Comparison of ENCODE assay signal across 8 mouse cellular contexts in genomic region chr11:75587493-75588284, GRCm38 (mm10). TPM values are rescaled to one million over a fixed set of nuclear protein-coding genes. Genes with fewer than 3 reads are reported as not detected.
A peak's percentile ranks its signal among the peaks of the same experiment; 100 is the strongest.
DNase-seq lines count a peak whose midpoint lies in the region; ATAC-seq lines count a peak whose summit lies in the region.

TSS of gene Pitpna (plus strand) at chr11:75588097.

- peak; percentile 95 for ATAC-seq in hindbrain, embryonic 16.5 days

- H3K9ac ChIP-seq in hindbrain, embryonic 16.5 days (ENCODE audit: low read depth, low read length), result peak within 1 kb of the TSS; percentile 93

- 5% methylated on average over 49 of the region's 49 CpGs for WGBS in hindbrain, embryonic 16.5 days
- 4% methylated on average over 49 of the region's 49 CpGs for WGBS in macrophage (ENCODE audit: missing documents)

- peaks cover 16% of the 10 kb centered on the region for H3K4me1 ChIP-seq in hindbrain, embryonic 16.5 days (ENCODE audit: control insufficient read depth, insufficient read depth, low read depth, low read length)

- H3K79me2 ChIP-seq in macrophage (ENCODE audit: inconsistent target), result peaks cover 45% of the 10 kb centered on the region

- peak within 1 kb of the TSS; percentile 94 for H3K27ac ChIP-seq in hindbrain, embryonic 16.5 days (ENCODE audit: low read depth, low read length)
- H3K27ac ChIP-seq in macrophage, result peak within 1 kb of the TSS; percentile 83

- peak; percentile 96 for DNase-seq in T-cell, adult 2 months (ENCODE audit: low spot score)
- DNase-seq in cerebellum, postnatal 36 days, result peak; percentile 94 to 97
- DNase-seq in gastrocnemius, adult 18-20 months (ENCODE audit: low spot score), result peak; percentile 95
- peak; percentile 94 to 97 for DNase-seq in left cerebral cortex, adult 18-20 months (ENCODE audit: low spot score in 2 of 2)
- DNase-seq in right cerebral cortex, adult 18-20 months, result peak; percentile 98
- peak; percentile 75 for DNase-seq in urinary bladder, postnatal 10 days (ENCODE audit: low spot score)

- H3K27me3 ChIP-seq in hindbrain, embryonic 16.5 days (replicated peaks; ENCODE audit: control insufficient read depth, insufficient read depth, low read length), result no peaks in the 10 kb centered on the region

- no peaks in the 10 kb centered on the region for H3K9me3 ChIP-seq in hindbrain, embryonic 16.5 days (ENCODE audit: control insufficient read depth, low read length)

- peak within 1 kb of the TSS; percentile 68 for H3K4me2 ChIP-seq in hindbrain, embryonic 16.5 days (ENCODE audit: low read length)

- peaks cover 5% of the 10 kb centered on the region for H3K36me3 ChIP-seq in hindbrain, embryonic 16.5 days (ENCODE audit: control insufficient read depth, insufficient read depth, low read length)
- H3K36me3 ChIP-seq in macrophage (ENCODE audit: inconsistent target), result no peaks in the 10 kb centered on the region; the same call in 1 of the 2 replicates

- peak within 1 kb of the TSS; percentile 91 for H3K4me3 ChIP-seq in hindbrain, embryonic 16.5 days (ENCODE audit: low read length)
- H3K4me3 ChIP-seq in macrophage (ENCODE audit: inconsistent target), result peak within 1 kb of the TSS; percentile 95

RNA-seq across cellular contexts. Expression of gene Pitpna, which starts in this region (rescaled TPM):
- 100 to 1,000 TPM; 168 to 172 TPM for total RNA-seq in gastrocnemius, adult 18-20 months (2021)
- 109 and 110 TPM in 2 replicates for polyA plus RNA-seq in hindbrain, embryonic 16.5 days (2015; fragmentation: Nextera tagmentation; extraction: Ambion mirVana)
- total RNA-seq in left cerebral cortex, adult 18-20 months (2021), result 100 to 1,000 TPM; 330 to 343 TPM
- total RNA-seq in macrophage (2018; cell fraction: chromatin; rRNA removed), result 100 to 1,000 TPM in 25 of 26 experiments, 10 to 100 TPM in 1; 81.1 to 352 (median 282) TPM
- total RNA-seq in macrophage (2018; cell fraction: cytosol; rRNA removed), result 100 to 1,000 TPM; 242 to 357 (median 310) TPM
- total RNA-seq in macrophage (2018; cell fraction: nucleus; rRNA removed), result 100 to 1,000 TPM in 25 of 26 experiments, 10 to 100 TPM in 1; 98.7 to 332 (median 234) TPM
- polyA plus RNA-seq in macrophage (2018), result 282 to 582 TPM (median 340 TPM) in 3 replicates

Comparison
In these comparisons a context has a peak if more than half of its experiments do, and no peak if none do; other contexts are left out.
1. Peak in every context shown above with its lines: DNase-seq, ATAC-seq, H3K4me3 ChIP-seq and H3K27ac ChIP-seq.